Mouse (Mus musculus): ENCODE data around the gene Abcd1.

GRCm38 (mm10) chrX:73765311-73765710, 48.9 kb downstream of the Abcd1 start:
- TF ChIP-seq GATA1 (IDR thresholded peaks at IDR 0.05; ENCODE audit: borderline replicate concordance, low read length) (no peak), FLI1 (IDR thresholded peaks at IDR 0.05; ENCODE audit: low read length) (no peak)
